Mouse (Mus musculus) ES-E14 (cell line): ENCODE data around the gene Ctxn1. TPM values are rescaled to one million over a fixed set of nuclear protein-coding genes. Genes with fewer than 3 reads are reported as not detected.

Experiments used
- DNase-seq: peaks from one replicate; pipeline ENCODE4 v3.0.0-alpha.2; 2013; ENCODE audit warnings: low read depth, low spot score
- H3K27ac ChIP-seq: 2 replicates; pipeline ENCODE4 v1.5.1; 2012; ENCODE audit warnings: low read depth, mild to moderate bottlenecking, low read length, moderate library complexity, mixed read lengths; ENCODE audit not compliant: poor library complexity, insufficient read depth, severe bottlenecking
- H3K36me3 ChIP-seq: 2 replicates; pipeline ENCODE4 v1.6.1; 2012; ENCODE audit warnings: mild to moderate bottlenecking, low read length, moderate library complexity, mixed read lengths; ENCODE audit not compliant: control insufficient read depth, poor library complexity, insufficient read depth, severe bottlenecking
- H3K4me1 ChIP-seq, 2 experiments: fragments of 150-350 bp in 1 of 2; sonication (generic) in 1 of 2; 2 replicates each; pipeline ENCODE4 v1.6.1; 2012; ENCODE audit warnings: low read length in 2 of 2, mild to moderate bottlenecking in 1 of 2, mixed read lengths in 1 of 2; ENCODE audit not compliant: control insufficient read depth in 2 of 2, insufficient read depth in 2 of 2, poor library complexity in 1 of 2
- H3K4me3 ChIP-seq, 2 experiments: fragments of 150-350 bp in 1 of 2; sonication (generic) in 1 of 2; 2 replicates each; pipeline ENCODE4 v1.5.1; 2012; ENCODE audit warnings: low read length in 2 of 2, low read depth in 1 of 2, mild to moderate bottlenecking in 1 of 2, mixed read lengths in 1 of 2; ENCODE audit not compliant: insufficient read depth in 1 of 2, poor library complexity in 1 of 2, severe bottlenecking in 1 of 2
- H3K9ac ChIP-seq: 2 replicates; pipeline ENCODE4 v1.6.1; 2012; ENCODE audit warnings: low read depth, mild to moderate bottlenecking, low read length, mixed read lengths; ENCODE audit not compliant: poor library complexity, insufficient read depth, severe bottlenecking
- H3K9me3 ChIP-seq: fragments of 150-350 bp; sonication (generic); 2 replicates; pipeline ENCODE4 v1.6.1; 2012; ENCODE audit warnings: low read depth, mild to moderate bottlenecking, low read length; ENCODE audit not compliant: control insufficient read depth, insufficient read depth
- CHD2 ChIP-seq: IDR thresholded peaks from 2 replicates; pipeline ENCODE4 v1.6.1; 2014; ENCODE audit warnings: mild to moderate bottlenecking, low read depth, low read length, inconsistent platforms
- HCFC1 ChIP-seq: IDR thresholded peaks from 2 replicates; pipeline ENCODE4 v1.6.1; 2012; ENCODE audit warnings: low read length, inconsistent platforms, borderline replicate concordance; ENCODE audit not compliant: insufficient read depth
- MAFK ChIP-seq: IDR thresholded peaks from 2 replicates; pipeline ENCODE4 v1.6.1; 2014; ENCODE audit warnings: mild to moderate bottlenecking, low read depth, low read length, inconsistent platforms; ENCODE audit not compliant: insufficient read depth
- ZC3H11A ChIP-seq: IDR thresholded peaks from 2 replicates; pipeline ENCODE4 v1.6.1; 2012; ENCODE audit warnings: low read depth, mild to moderate bottlenecking, inconsistent platforms, low read length, borderline replicate concordance
- ZNF384 ChIP-seq: IDR thresholded peaks from 2 replicates; pipeline ENCODE4 v1.6.1; 2012; ENCODE audit warnings: low read depth, low read length, inconsistent platforms
- in situ Hi-C, 2 experiments: fragments of 600-800 bp; cut with MboI; formaldehyde crosslinking; loops; one replicate each; pipeline ENCODE4 v1.15.1; 2025; ENCODE audit warnings: low sequenced_read_pairs in 2 of 2, inconsistent platforms in 1 of 2; ENCODE audit not compliant: unreplicated experiment in 2 of 2
- total RNA-seq: library from RNA; depleted of rRNA; stranded (reverse); fragments of 300-350 nt; gene quantifications from 2 replicates; pipeline ENCODE4 v1.2.3, GENCODE M21; 2012

The Ctxn1 gene
- total RNA-seq, 1 experiment: 3.7 TPM

GRCm38 (mm10) chr8:4239193-4239890 lies 19.7 kb downstream of the Ctxn1 start:
- DNase-seq: no peak
- in situ Hi-C loops: no loop called here
- TF ChIP-seq ZC3H11A (no peak), ZNF384 (no peak), CHD2 (no peak), HCFC1 (no peak), MAFK (no peak)
- Histone ChIP-seq H3K27ac (no peak overlapping the region), H3K9me3 (no peaks in the 10 kb centered on the region), H3K9ac (peak overlapping the region; percentile 92), H3K36me3 (peaks cover 14% of the 10 kb centered on the region), H3K4me1 (peaks cover 0 to 2% of the 10 kb centered on the region in 2 experiments; a peak in 2 of 4 replicates), H3K4me3 (peak overlapping the region; percentile 60 to 81)

GRCm38 (mm10) chr8:4238434-4239192 lies 20.5 kb downstream of the Ctxn1 start, which contains the start of the genes Map2k7 and Gm49320:
Gene Map2k7, plus strand, starts transcription at chr8:4238740.
Gene Gm49320, plus strand, starts transcription at chr8:4238865.
- Histone ChIP-seq H3K4me3 (peak within 1 kb of the TSS; percentile 64 to 81), H3K9ac (peak within 1 kb of the TSS; percentile 92), H3K4me1 (peaks cover 0 to 2% of the 10 kb centered on the region in 2 experiments; a peak in 2 of 4 replicates), H3K27ac (peak within 1 kb of the TSS; percentile 69), H3K9me3 (no peaks in the 10 kb centered on the region), H3K36me3 (peaks cover 7% of the 10 kb centered on the region)
- in situ Hi-C loops: no loop called here
- TF ChIP-seq MAFK (no peak), HCFC1 (peak; percentile 70), ZNF384 (peak; percentile 91), CHD2 (0 out of 2 replicates have a peak, but pooled peaks have one; percentile 28), ZC3H11A (no peak)
- peak; percentile 99 for DNase-seq

DNA sequence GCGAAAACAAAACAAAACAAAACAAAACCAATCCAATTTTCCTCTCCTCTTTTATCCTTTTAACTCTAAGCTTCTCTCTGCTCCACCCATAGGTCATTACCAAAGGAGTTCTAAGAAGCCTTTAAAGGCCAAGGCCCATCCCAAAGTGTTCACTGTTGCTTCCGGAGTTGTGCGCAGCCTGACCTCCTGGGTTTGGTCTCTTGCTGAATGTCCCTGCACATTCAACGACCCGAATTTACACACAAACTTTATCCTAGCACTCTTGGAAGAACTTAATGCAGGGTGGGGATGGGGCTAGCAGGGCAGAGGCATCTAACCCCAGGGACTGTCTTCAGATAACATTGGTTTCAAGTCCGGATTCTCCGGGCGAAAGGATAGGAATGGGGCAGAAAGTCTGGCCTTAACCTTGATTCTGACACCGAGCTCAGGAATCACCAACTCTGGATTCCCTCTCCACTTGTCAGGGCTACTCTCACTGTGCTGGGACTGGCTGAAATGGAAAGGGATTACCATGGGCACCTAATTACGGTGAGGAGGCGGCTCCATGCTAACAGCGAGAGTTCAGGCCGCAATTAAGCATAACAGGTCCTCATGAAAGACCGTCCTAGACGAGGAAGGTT lies 21.1 kb downstream of the Ctxn1 start:
- DNase-seq: no peak
- H3K27ac ChIP-seq: peak overlapping the region; percentile 68
- H3K36me3 ChIP-seq: no peaks in the 10 kb centered on the region
- in situ Hi-C loops: no loop called here
- H3K4me1 ChIP-seq: peaks cover 0 to 2% of the 10 kb centered on the region in 2 experiments; a peak in 2 of 4 replicates
- H3K9me3 ChIP-seq: no peaks in the 10 kb centered on the region
- peak overlapping the region; percentile 64 to 67 for H3K4me3 ChIP-seq
- TF ChIP-seq CHD2 (no peak), ZNF384 (no peak), ZC3H11A (no peak), HCFC1 (no peak), MAFK (no peak)
- peak overlapping the region; percentile 85 for H3K9ac ChIP-seq

GRCm38 (mm10) chr8:4230612-4231351 lies 28.3 kb downstream of the Ctxn1 start:
- Histone ChIP-seq H3K36me3 (no peaks in the 10 kb centered on the region), H3K27ac (no peak overlapping the region), H3K9ac (no peak overlapping the region), H3K4me1 (peaks cover 0 to 9% of the 10 kb centered on the region in 2 experiments; a peak in 1 of 4 replicates), H3K9me3 (no peaks in the 10 kb centered on the region), H3K4me3 (no peak overlapping the region)
- in situ Hi-C loops: no loop called here
- TF ChIP-seq CHD2: no peak
- no peak for TF ChIP-seq ZNF384
- no peak for TF ChIP-seq HCFC1
- no peak for TF ChIP-seq MAFK
- TF ChIP-seq ZC3H11A: no peak
- DNase-seq: no peak
